Mouse (Mus musculus): ENCODE data around the gene Kctd11.

DNA sequence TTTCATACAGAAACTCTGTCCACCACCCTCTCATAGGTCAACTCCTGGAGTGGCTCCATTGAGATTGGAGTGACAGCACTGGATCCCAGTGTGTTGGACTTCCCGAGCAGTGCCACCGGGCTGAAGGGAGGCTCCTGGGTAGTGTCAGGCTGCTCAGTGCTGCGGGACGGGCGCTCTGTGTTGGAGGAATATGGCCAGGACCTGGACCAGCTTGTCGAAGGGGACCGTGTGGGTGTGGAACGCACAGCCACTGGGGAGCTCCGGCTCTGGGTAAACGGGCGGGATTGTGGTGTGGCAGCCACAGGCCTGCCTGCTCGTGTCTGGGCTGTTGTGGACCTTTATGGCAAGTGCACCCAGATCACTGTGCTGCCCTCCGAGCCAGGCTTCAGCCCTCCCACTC lies 21.8 kb upstream of the Kctd11 start:
- no peak for TF ChIP-seq CTCF (IDR thresholded peaks at IDR 0.05; ENCODE audit: insufficient read depth, low read length)
- no peak for TF ChIP-seq POLR2A (IDR thresholded peaks at IDR 0.05; ENCODE audit: borderline replicate concordance, extremely low read depth, low read depth, low read length)
